Mouse (Mus musculus) G1E (cell line): ENCODE results near the gene Uevld.

ENCODE experiments used
- CTCF ChIP-seq: IDR thresholded peaks from 2 replicates; pipeline ENCODE4 v1.5.1; 2012; ENCODE audit warnings: low read depth, low read length, inconsistent platforms, mixed read lengths
- GATA1 ChIP-seq: IDR thresholded peaks from 2 replicates; pipeline ENCODE4 v1.6.1; 2012; ENCODE audit warnings: borderline replicate concordance, low read length, inconsistent platforms, mixed read lengths

DNA sequence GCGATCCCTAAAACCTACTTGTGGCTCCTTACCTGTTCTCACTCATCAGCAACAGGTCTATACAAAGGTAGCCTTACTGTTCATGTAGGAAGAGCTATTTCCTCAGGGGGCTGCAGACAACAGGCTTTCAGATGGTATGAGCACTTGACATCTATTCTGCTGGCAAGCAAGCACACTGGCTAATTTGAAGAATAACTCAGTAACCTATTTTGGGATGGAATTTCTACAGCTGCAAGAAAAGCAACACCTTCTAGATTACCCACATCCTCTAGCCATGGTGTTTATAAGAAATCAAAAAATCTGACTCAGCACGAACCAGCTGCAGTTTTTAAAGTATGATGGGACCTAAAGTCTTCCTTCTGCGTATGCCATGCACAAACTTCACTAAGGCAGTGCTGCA, 27.0 kb downstream of the Uevld start:
- TF ChIP-seq CTCF = no peak
- no peak for TF ChIP-seq GATA1
